Mouse (Mus musculus): ENCODE measurements around the gene Usp33.

The Usp33 gene

GRCm38 (mm10) chr3:152342961-152343517 is 3.2 kb upstream of the Usp33 start:
- no peak for DNase-seq

DNA sequence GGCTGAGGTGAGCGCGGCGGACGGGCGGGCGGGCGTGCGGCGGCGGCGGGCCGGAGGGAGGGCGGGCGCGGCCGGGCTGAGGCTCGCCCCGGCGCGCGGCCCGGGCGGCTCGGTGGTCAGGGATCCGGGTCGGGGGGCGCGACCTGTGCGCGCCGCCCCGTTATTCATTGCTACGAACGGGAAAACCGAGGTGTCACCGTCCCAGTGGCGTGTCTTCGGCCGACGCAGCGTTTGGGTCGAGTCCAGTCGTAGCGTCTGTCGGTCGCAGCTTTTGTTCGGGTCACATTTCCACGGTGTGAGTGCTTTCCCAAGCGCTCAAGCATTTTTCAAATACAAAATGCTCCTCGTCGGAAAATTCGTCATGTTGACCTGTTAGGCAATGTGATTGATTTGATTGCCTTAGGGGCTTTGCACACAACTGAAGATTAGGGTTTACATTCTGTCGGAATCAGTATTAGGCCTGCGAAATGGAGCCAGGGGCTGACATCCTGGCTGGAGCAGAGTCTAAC is 409 bp downstream of the Usp33 start:
- peak in 1 of 2 experiments; percentile 38 for DNase-seq

DNA sequence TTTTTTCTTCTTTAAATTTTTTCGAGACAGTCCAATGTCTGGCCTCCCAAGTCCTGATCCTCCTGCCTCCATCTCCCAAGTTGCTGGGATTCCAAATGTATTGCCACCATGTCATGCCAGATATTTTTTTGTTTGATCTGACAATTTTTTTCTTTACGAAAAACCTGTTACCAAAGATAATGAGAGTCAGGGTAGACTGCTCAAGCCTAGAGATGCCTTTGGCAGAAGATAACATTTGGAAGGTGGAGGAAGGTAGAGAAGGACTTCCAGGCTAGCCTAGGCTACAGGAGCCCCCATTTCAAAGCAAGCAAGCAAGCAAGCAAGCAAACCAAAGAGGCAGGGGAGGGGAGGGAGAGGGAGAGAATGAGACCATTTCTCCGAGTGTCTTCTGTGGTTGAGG is 949 bp downstream of the Usp33 start:
- DNase-seq = no peak

- no peak for DNase-seq
Measured at GRCm38 (mm10) chr3:152348011-152348830, 1.9 kb downstream of the Usp33 start.

GRCm38 (mm10) chr3:152350431-152350830 is 4.2 kb downstream of the Usp33 start:
- DNase-seq = no peak

DNA sequence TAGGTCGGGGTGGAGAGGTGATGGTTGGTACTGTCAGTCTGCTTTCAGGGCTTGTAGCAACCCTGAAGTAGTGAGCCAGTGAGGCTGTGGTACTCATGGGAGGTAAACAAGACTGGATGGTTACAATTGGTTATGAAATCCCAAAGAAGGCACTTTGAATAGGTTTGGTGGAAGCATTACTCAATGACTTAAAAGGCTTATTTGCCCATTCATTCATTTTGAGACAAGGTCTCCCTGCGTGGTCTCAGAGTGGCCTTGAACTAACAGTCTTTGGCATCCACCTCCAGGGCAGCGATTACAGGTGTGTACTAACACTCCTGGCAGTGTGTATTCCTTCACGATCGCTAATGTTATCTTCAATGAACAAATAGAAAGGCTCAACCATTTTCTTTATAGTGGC is 4.7 kb downstream of the Usp33 start:
- DNase-seq = no peak

GRCm38 (mm10) chr3:152352289-152352688 is 6.0 kb downstream of the Usp33 start:
- DNase-seq = no peak

DNA sequence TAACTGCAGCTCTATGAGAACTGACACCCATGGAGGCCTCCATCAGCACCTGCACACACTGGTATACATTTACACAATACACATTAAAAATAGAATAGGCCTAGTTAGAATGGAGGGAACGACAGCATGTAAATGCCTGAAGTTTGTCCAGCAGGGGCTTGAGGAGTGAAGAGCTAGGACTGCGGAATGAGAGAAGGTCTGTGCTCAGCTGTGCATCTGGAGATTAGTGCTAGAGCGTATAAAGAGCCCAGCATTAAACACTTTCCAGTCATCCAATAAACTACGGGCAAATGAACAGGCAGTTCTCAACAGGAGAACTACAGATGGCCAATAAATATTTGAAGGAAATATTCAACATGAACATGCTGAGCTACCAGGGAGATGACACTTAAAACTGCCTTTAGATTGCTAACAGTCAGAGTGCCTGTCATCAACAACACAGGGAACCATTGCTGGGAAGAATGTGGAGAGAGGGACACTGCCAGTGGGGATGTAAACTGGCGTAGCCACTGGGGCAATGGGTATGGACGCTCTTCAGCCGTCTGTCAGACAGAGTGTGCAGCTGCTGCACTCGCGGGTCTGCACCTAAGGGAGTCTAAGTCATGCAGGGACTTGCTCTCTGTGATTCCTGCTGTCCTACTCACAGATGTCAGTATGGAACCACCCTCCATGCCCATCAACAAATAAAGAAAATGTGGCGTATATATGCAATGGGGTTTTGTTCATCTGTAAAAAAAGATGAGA is 7.3 kb downstream of the Usp33 start:
- no peak for DNase-seq

GRCm38 (mm10) chr3:152355361-152355760 is 9.1 kb downstream of the Usp33 start:
- DNase-seq = no peak

GRCm38 (mm10) chr3:152356751-152357150 is 10.5 kb downstream of the Usp33 start:
- DNase-seq = no peak

GRCm38 (mm10) chr3:152359151-152359550 is 12.9 kb downstream of the Usp33 start:
- no peak for DNase-seq

DNA sequence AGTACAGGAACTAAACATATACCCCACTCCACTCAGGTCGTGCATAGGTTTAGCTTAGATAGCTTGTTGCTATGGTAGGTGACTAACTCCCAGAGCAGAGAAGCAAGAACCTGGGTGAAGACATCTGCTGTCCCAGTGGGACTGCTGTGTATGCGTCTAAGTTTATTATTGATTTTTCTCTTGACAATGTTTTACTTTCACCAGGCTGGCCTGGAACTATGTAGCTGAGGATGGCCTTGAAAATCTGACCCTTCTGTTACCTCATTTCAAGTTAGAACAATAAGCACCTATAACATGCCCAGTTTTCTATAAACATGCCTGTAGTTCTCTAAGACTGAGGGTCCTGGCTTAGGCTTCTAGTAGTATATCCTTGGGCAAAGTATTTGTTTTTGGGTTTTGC is 17.9 kb downstream of the Usp33 start:
- DNase-seq = no peak

GRCm38 (mm10) chr3:152376063-152376462 is 29.8 kb downstream of the Usp33 start:
- DNase-seq = no peak

GRCm38 (mm10) chr3:152384106-152384505 is 37.8 kb downstream of the Usp33 start:
- no peak for DNase-seq

DNA sequence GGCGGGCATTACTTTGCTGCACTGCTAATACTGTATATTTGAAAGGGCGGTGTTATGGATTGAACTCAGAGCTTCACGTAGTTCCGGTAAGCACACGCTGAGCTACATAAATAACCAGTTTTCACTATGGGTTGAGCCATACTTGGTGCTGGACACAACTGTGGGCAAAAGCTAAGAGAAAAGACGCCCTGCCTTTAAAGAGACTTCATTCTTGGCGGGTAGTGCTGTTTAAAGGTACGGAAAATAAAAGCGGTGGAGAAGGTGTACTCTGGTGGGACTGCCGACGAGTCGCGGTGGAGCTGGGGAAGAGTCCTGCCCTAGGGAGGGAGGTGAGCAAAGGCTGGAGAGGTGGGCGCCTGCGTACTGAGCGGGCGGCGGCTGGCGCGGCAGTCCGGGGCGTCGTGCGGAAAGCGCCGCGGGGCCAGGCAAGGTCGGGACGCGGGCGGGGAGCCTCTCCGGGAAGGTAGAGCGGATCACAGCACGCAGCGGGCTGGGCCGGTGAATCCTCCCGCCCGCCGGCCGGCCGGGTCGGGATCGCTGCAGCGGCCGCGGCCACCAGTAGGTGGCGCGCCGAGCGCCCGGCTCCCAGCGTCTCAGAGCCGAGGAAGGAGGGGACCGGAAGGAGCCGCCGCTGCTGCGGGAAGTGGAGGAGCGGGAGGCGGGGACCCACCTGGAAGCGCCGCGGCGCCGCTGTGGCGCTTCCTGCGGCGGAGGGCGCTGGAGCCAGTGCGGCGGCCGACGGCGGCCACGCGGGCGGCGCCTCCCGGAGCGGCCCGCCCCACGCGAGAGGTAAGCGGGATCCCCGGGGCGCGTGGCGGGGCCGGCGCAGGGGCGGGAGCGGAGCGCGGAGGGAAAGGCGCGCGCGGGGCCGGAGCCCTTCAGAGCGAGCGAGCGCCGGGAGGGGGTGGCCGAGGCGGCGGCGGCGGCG is 49.3 kb downstream of the Usp33 start, which contains the start of gene Zzz3:
Gene Zzz3, plus strand, starts transcription at position 124 of the 928 bp plus-strand sequence.
- DNase-seq = peak; percentile 88

DNA sequence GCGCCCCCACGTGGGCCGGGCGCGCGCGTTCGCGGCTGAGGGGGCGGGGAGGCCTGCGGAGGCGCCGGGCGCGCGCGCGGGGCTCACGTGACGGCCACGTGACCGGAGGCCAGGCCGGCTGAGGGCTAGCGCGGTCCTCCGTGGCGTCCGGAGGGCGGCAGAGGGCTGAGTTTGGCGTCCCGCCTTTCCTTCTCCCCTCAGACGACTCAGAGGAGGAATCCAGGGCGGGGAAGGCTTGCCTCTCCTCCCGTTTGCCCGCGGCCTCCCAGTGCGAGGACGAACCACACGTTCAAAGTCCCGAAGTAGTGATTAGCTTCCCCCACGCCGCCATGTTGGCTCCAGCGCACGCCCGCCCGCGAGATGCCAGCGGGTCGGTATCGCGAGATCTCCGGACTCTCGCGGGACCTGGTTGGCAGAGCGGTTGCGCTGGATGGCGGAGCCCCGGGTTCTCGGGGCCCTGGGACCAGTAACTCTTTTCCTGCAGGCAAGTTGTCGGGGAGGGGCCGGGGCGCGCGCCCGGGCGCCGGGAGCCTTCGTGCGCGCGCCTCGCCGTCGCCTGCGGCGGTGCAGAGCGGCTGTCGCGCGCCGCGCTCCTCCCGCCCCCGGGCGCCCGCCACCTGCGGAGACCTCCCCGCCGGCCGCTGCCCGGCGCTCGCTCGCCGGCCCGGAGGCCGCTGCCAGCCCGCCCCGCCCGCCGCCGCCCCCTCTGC is 50.2 kb downstream of the Usp33 start:
- peak; percentile 96 to 97 for DNase-seq

DNA sequence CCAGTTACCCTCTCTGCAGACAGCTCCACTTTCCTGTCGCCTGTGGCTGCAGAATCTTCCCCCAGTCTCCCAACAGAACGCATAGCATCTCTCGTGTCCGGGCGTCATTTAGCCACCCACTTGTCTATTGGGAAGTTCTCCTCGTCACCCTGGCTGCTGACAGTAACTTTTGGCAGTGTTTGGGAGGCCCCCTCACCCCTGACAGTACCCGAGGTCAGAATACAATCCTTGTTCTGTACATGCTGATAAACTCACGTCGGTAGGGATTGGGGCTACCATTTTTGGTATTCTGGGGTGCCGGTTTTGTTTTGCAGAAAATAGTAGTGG is 50.7 kb downstream of the Usp33 start:
- no peak for DNase-seq

GRCm38 (mm10) chr3:152397335-152397940 is 51.2 kb downstream of the Usp33 start:
- DNase-seq = peak in 1 of 2 experiments; percentile 26

DNA sequence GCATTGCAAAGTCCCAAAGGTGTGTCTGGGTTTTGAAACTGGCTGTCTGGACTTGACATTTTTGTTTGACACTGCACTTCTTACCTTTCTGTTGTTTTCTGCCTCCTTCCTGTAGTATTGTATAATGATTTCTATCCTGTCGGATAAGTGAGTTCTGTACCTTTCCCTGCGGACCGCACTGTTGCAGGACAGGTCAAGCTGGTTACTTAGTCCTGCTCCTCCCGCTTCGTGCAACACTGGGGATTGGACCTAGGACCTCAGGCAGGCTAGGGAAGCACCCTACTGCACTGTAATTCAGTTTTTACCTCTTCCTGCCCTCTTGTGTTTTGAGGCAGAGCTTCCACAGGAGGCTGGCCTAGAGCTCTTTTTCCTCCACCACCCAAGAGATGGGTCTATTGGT is 54.2 kb downstream of the Usp33 start:
- peak; percentile 32 to 46 for DNase-seq

GRCm38 (mm10) chr3:152400875-152401274 is 54.6 kb downstream of the Usp33 start:
- DNase-seq = no peak

DNA sequence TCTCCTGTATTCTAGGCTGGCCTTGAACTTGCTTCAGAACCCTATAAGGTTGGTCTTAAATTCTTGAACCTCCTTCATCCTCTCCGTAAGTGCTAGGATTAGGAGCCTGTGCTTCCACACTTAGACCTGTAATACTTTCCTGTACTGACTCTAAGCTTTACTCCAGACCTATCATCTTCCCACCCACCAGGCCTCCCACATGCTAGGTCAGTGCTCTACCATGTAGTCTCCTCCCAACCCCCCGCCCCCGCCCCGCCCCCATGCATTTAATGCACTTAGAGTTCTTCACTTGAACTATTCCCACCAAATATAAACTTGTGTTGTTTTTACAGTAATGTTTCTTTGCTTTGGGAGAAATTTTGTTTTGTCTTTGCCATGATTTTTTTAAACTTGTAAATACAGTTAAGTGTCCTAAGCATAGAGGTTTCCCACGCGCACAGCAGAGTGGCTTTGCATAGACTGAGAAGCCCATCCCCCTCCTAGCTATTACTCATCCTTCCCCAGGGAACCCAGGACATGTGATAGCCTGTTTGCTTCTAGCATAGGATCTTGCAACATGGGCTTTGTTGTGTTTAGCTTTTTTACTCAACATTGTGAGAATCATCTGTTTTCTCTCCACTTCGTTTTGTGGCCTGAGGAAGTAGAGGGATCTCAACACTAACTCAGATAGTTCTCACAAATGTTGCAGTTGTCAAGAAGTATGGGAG is 55.8 kb downstream of the Usp33 start:
- DNase-seq = peak in 1 of 2 experiments; percentile 28

Data from kidney, adult 8-10 months (tissue).